Mouse (Mus musculus): Measurements from ENCODE around the gene Gm10053.

The Gm10053 gene

GRCm38 (mm10) chr19:24899578-24900544, 24.4 kb downstream of the Gm10053 start:
- no peak for DNase-seq

GRCm38 (mm10) chr19:24900581-24901220, 25.2 kb downstream of the Gm10053 start, which contains the start of gene Foxd4:
Foxd4 (minus strand) TSS chr19:24901197.
- DNase-seq = no peak

GRCm38 (mm10) chr19:24901666-24902065, 26.2 kb downstream of the Gm10053 start:
- DNase-seq = no peak

GRCm38 (mm10) chr19:24902256-24902655, 26.8 kb downstream of the Gm10053 start:
- DNase-seq = no peak

GRCm38 (mm10) chr19:24902821-24903220, 27.3 kb downstream of the Gm10053 start:
- no peak for DNase-seq

GRCm38 (mm10) chr19:24907655-24908054, 32.2 kb downstream of the Gm10053 start:
- no peak for DNase-seq

GRCm38 (mm10) chr19:24908385-24909155, 33.1 kb downstream of the Gm10053 start:
- no peak for DNase-seq

- no peak for DNase-seq
These were observed 45.4 kb downstream of the Gm10053 start for GRCm38 (mm10) chr19:24920866-24921265.

All from cerebellum, adult 11 months (tissue).